Comparison of ENCODE assay signal across 8 mouse cellular contexts in genomic region chr2:157133769-157134478, GRCm38 (mm10). TPM values are rescaled to one million over a fixed set of nuclear protein-coding genes. Genes with fewer than 3 reads are reported as not detected.
DNase-seq lines count a peak whose midpoint lies in the region; ATAC-seq and TF ChIP-seq lines count a peak whose summit lies in the region.

No protein-coding gene starts in this region.

- TF ChIP-seq CTCF in liver, adult 2 months (IDR thresholded peaks at IDR 0.05; ENCODE audit: low read depth, low read length), result no peak

- no peaks in the 10 kb centered on the region for H3K27me3 ChIP-seq in forebrain, embryonic 11.5 days (ENCODE audit: control insufficient read depth, insufficient read depth, low read length)
- no peaks in the 10 kb centered on the region for H3K27me3 ChIP-seq in liver, adult 2 months (ENCODE audit: control insufficient read depth, insufficient read depth, low read length)

- no peaks in the 10 kb centered on the region for H3K36me3 ChIP-seq in forebrain, embryonic 11.5 days (ENCODE audit: control insufficient read depth, insufficient read depth, low read length)
- no peaks in the 10 kb centered on the region for H3K36me3 ChIP-seq in liver, adult 2 months (ENCODE audit: control insufficient read depth, insufficient read depth, low read length)

- peak overlapping the region; percentile 87 for H3K4me2 ChIP-seq in forebrain, embryonic 11.5 days (ENCODE audit: low read depth, low read length, severe bottlenecking)

- peak overlapping the region; percentile 75 for H3K9ac ChIP-seq in forebrain, embryonic 11.5 days (ENCODE audit: low read length)
- peak overlapping the region; percentile 66; the same call in 1 of the 2 replicates for H3K9ac ChIP-seq in liver, adult 2 months (ENCODE audit: low read depth, low read length)

- H3K4me1 ChIP-seq in forebrain, embryonic 11.5 days (replicated peaks; ENCODE audit: control insufficient read depth, insufficient read depth, low read length), result peaks cover 2% of the 10 kb centered on the region; the same call in 1 of the 2 replicates
- H3K4me1 ChIP-seq in liver, adult 2 months (ENCODE audit: control insufficient read depth, insufficient read depth, low read length), result peaks cover 5% of the 10 kb centered on the region

- TF ChIP-seq POLR2A in liver, adult 2 months (IDR thresholded peaks at IDR 0.05; ENCODE audit: extremely low read depth, insufficient read depth, low read length), result no peak

- H3K79me2 ChIP-seq in liver, adult 2 months (ENCODE audit: control insufficient read depth, insufficient read depth, low read length), result peaks cover 6% of the 10 kb centered on the region; the same call in 1 of the 2 replicates

- H3K9me3 ChIP-seq in forebrain, embryonic 11.5 days (ENCODE audit: control insufficient read depth, low read length), result no peaks in the 10 kb centered on the region

- intact Hi-C loops in gastrocnemius, postnatal 14 days (cut with DNase I; ENCODE audit: low total_unique reads), result no loop called here

- 16% methylated on average over 11 of the region's 11 CpGs for WGBS in forebrain, embryonic 11.5 days
- 41% methylated on average over 11 of the region's 11 CpGs for WGBS in liver, adult 2 months

- peak overlapping the region; percentile 71 for H3K4me3 ChIP-seq in forebrain, embryonic 11.5 days (ENCODE audit: low read depth, low read length)
- H3K4me3 ChIP-seq in liver, adult 2 months (ENCODE audit: insufficient read depth, low read depth, low read length), result peak overlapping the region; percentile 70

- no peak for ATAC-seq in forebrain, embryonic 11.5 days (replicated peaks; ENCODE audit: low FRiP score)

- peak; percentile 71 for DNase-seq in 3T3-L1 (ENCODE audit: low read depth, low spot score)
- peak; percentile 46 for DNase-seq in 416B (ENCODE audit: low read depth)
- no peak for DNase-seq in forebrain, embryonic 11.5 days (ENCODE audit: low spot score)
- DNase-seq in liver, adult 2 months (ENCODE audit: extremely low read depth, low read depth, low spot score), result no peak
- DNase-seq in spleen, postnatal 36 days (ENCODE audit: low spot score in 2 of 2), result peak; percentile 59 to 65
- no peak for DNase-seq in kidney, postnatal 36 days
- DNase-seq in ovary, postnatal 14 days (ENCODE audit: low spot score), result no peak
- DNase-seq in gastrocnemius, postnatal 14 days, result no peak

- H3K27ac ChIP-seq in forebrain, embryonic 11.5 days (ENCODE audit: low read depth, low read length), result no peak overlapping the region
- 0 out of 2 replicates have a peak overlapping the region, but pooled peaks have one; percentile 43 for H3K27ac ChIP-seq in liver, adult 2 months (replicated peaks; ENCODE audit: insufficient read depth, low read depth, low read length)

RNA-seq across cellular contexts. Expression of gene Samhd1, which starts 1.1 kb away (rescaled TPM):
- polyA plus RNA-seq in forebrain, embryonic 11.5 days (2014; fragmentation: Nextera tagmentation; extraction: Ambion mirVana), result 25.6 and 27.5 TPM in 2 replicates
- total RNA-seq in liver, adult 2 months (2014; rRNA removed), result 22.8 and 26.9 TPM in 2 replicates
- 7.5 and 12.0 TPM in 2 replicates for polyA plus RNA-seq in liver, adult 2 months (2012; rRNA removed)
- total RNA-seq in gastrocnemius, postnatal 14 days (2021), result 10 to 100 TPM; 11.4 to 13.7 TPM

RNA-seq across cellular contexts. Expression of gene Tldc2, which starts 47.1 kb away (rescaled TPM):
- not detected in 2 replicates for polyA plus RNA-seq in forebrain, embryonic 11.5 days (2014; fragmentation: Nextera tagmentation; extraction: Ambion mirVana)
- not detected in 2 replicates for total RNA-seq in liver, adult 2 months (2014; rRNA removed)
- polyA plus RNA-seq in liver, adult 2 months (2012; rRNA removed), result not detected in 2 replicates
- total RNA-seq in gastrocnemius, postnatal 14 days (2021), result not detected

RNA-seq across cellular contexts. Expression of gene Soga1, which starts 54.9 kb away (rescaled TPM):
- 8.1 and 8.2 TPM in 2 replicates for polyA plus RNA-seq in forebrain, embryonic 11.5 days (2014; fragmentation: Nextera tagmentation; extraction: Ambion mirVana)
- 1.0 and 2.6 TPM in 2 replicates for total RNA-seq in liver, adult 2 months (2014; rRNA removed)
- 1.1 and 1.5 TPM in 2 replicates for polyA plus RNA-seq in liver, adult 2 months (2012; rRNA removed)
- 10 to 100 TPM; 11.1 to 12.2 TPM for total RNA-seq in gastrocnemius, postnatal 14 days (2021)

Comparison
In these comparisons a context has a peak if more than half of its experiments do, and no peak if none do; other contexts are left out.
1. DNase-seq: peak in 3T3-L1 (single experiment), 416B (single experiment) and spleen, postnatal 36 days (2 of 2); none in forebrain, embryonic 11.5 days (single experiment), liver, adult 2 months (single experiment), kidney, postnatal 36 days (0 of 2), ovary, postnatal 14 days (single experiment) and gastrocnemius, postnatal 14 days (single experiment).